Mouse (Mus musculus): Measurements from ENCODE around the gene Ugt2a3.
"Not testable (repeated sequence)": the region's sequence is repeated elsewhere in the genome, so short reads cannot be mapped to it uniquely, and the experiment has no call there.

GRCm38 (mm10) chr5:87286180-87286579 lies 50.8 kb downstream of the Ugt2a3 start:
- TF ChIP-seq CTCF (IDR thresholded peaks at IDR 0.05; ENCODE audit: borderline replicate concordance, insufficient read depth, low read depth, low read length); POLR2A (IDR thresholded peaks at IDR 0.05; ENCODE audit: borderline replicate concordance, insufficient read depth, low read length): not testable (repeated sequence)
